Mouse (Mus musculus): ENCODE results near the gene Taf11.

- TF ChIP-seq CTCF (IDR thresholded peaks at IDR 0.05; ENCODE audit: control insufficient read depth, insufficient read depth, low read length): no peak
- TF ChIP-seq POLR2A (IDR thresholded peaks at IDR 0.05; ENCODE audit: borderline replicate concordance, control insufficient read depth, low read depth, low read length): no peak
Measured at GRCm38 (mm10) chr17:27953136-27953535, 43.5 kb upstream of the Taf11 start.
